Comparison of ENCODE assay signal across 11 mouse cellular contexts in genomic region chr11:102580034-102580330, GRCm38 (mm10). TPM values are rescaled to one million over a fixed set of nuclear protein-coding genes. Genes with fewer than 3 reads are reported as not detected.
DNase-seq lines count a peak whose midpoint lies in the region; ATAC-seq and TF ChIP-seq lines count a peak whose summit lies in the region.
"Had no signal": no experiment of that assay in that cellular context is flagged by ENCODE, and none has a peak within 500 bp of the region (broad histone marks: within the 10 kb centered on the region; RNA-seq: fewer than 3 reads in every experiment).

No protein-coding gene starts in this region.

- no peak for TF ChIP-seq CTCF in lung, embryonic 14.5 days (IDR thresholded peaks at IDR 0.05; ENCODE audit: low read depth)
- TF ChIP-seq CTCF in lung, adult 2 months (IDR thresholded peaks at IDR 0.05; ENCODE audit: insufficient read depth, low read length) = no peak

- peaks cover 30% of the 10 kb centered on the region for H3K4me1 ChIP-seq in lung, embryonic 14.5 days (ENCODE audit: insufficient read depth)
- H3K4me1 ChIP-seq in lung, adult 2 months (ENCODE audit: control insufficient read depth, insufficient read depth, low read length) = peaks cover 7% of the 10 kb centered on the region; the same call in 1 of the 2 replicates
- H3K4me1 ChIP-seq in forebrain, embryonic 12.5 days = peaks cover 56% of the 10 kb centered on the region
- H3K4me1 ChIP-seq in intestine, embryonic 15.5 days (replicated peaks) = peaks cover 24% of the 10 kb centered on the region
- H3K4me1 ChIP-seq in neural tube, embryonic 15.5 days = peaks cover 32% of the 10 kb centered on the region

- no peaks in the 10 kb centered on the region for H3K9me3 ChIP-seq in lung, embryonic 14.5 days (ENCODE audit: low read depth, low read length)
- H3K9me3 ChIP-seq in forebrain, embryonic 12.5 days = no peaks in the 10 kb centered on the region
- H3K9me3 ChIP-seq in intestine, embryonic 15.5 days = no peaks in the 10 kb centered on the region
- no peaks in the 10 kb centered on the region for H3K9me3 ChIP-seq in neural tube, embryonic 15.5 days (replicated peaks)

- no peak for DNase-seq in lung, embryonic 14.5 days
- DNase-seq in lung, adult 2 months = no peak
- no peak for DNase-seq in thymus, postnatal 10 days (ENCODE audit: low spot score in 2 of 2)
- no peak for DNase-seq in right cerebral cortex, postnatal 4 days
- no peak for DNase-seq in frontal cortex, postnatal 14 days (ENCODE audit: low spot score in 2 of 2)
- DNase-seq: kidney, adult 8-10 months had no signal

- 47% methylated on average over 3 of the region's 3 CpGs for WGBS in lung, embryonic 14.5 days
- WGBS in lung, adult 2 months = 47% methylated on average over 3 of the region's 3 CpGs
- WGBS in forebrain, embryonic 12.5 days = 9% methylated on average over 3 of the region's 3 CpGs
- 66% methylated on average over 3 of the region's 3 CpGs for WGBS in intestine, embryonic 15.5 days
- 28% methylated on average over 3 of the region's 3 CpGs for WGBS in neural tube, embryonic 15.5 days

- H3K4me3 ChIP-seq in lung, embryonic 14.5 days (ENCODE audit: low read depth, low read length) = peak overlapping the region; percentile 32
- H3K4me3 ChIP-seq in lung, adult 2 months (replicated peaks; ENCODE audit: extremely low read depth, low read depth, low read length) = no peak overlapping the region
- H3K4me3 ChIP-seq in forebrain, embryonic 12.5 days (replicated peaks) = peak overlapping the region; percentile 25; the same call in 1 of the 2 replicates
- peak overlapping the region; percentile 32 for H3K4me3 ChIP-seq in intestine, embryonic 15.5 days (replicated peaks)
- H3K4me3 ChIP-seq in neural tube, embryonic 15.5 days (replicated peaks) = no peak overlapping the region

- peak overlapping the region; percentile 61 for H3K4me2 ChIP-seq in lung, embryonic 14.5 days
- H3K4me2 ChIP-seq in forebrain, embryonic 12.5 days = peak overlapping the region; percentile 49; the same call in 1 of the 2 replicates
- peak overlapping the region; percentile 59 for H3K4me2 ChIP-seq in intestine, embryonic 15.5 days (replicated peaks)
- peak overlapping the region; percentile 51; the same call in 1 of the 2 replicates for H3K4me2 ChIP-seq in neural tube, embryonic 15.5 days

- no peak for ATAC-seq in lung, embryonic 14.5 days (ENCODE audit: insufficient read depth)
- ATAC-seq in forebrain, embryonic 12.5 days (ENCODE audit: low FRiP score) = no peak
- ATAC-seq in intestine, embryonic 15.5 days = no peak
- no peak for ATAC-seq in neural tube, embryonic 15.5 days (ENCODE audit: low FRiP score)

- TF ChIP-seq POLR2A in lung, adult 2 months (IDR thresholded peaks at IDR 0.05; ENCODE audit: borderline replicate concordance, extremely low read depth, low read depth, low read length) = no peak

- no peaks in the 10 kb centered on the region for H3K27me3 ChIP-seq in lung, embryonic 14.5 days (ENCODE audit: insufficient read depth, low read length)
- peaks cover 5% of the 10 kb centered on the region; the same call in 1 of the 2 replicates for H3K27me3 ChIP-seq in forebrain, embryonic 12.5 days
- no peaks in the 10 kb centered on the region for H3K27me3 ChIP-seq in intestine, embryonic 15.5 days (replicated peaks)
- peaks cover 5% of the 10 kb centered on the region; the same call in 1 of the 2 replicates for H3K27me3 ChIP-seq in neural tube, embryonic 15.5 days (replicated peaks)

- H3K9ac ChIP-seq in lung, embryonic 14.5 days = peak overlapping the region; percentile 56
- H3K9ac ChIP-seq in forebrain, embryonic 12.5 days = 0 out of 2 replicates have a peak overlapping the region, but pooled peaks have one; percentile 27
- H3K9ac ChIP-seq in intestine, embryonic 15.5 days = peak overlapping the region; percentile 43
- H3K9ac ChIP-seq in neural tube, embryonic 15.5 days (replicated peaks) = no peak overlapping the region

- H3K36me3 ChIP-seq in lung, embryonic 14.5 days (ENCODE audit: insufficient read depth) = no peaks in the 10 kb centered on the region
- H3K36me3 ChIP-seq in forebrain, embryonic 12.5 days (replicated peaks) = no peaks in the 10 kb centered on the region
- H3K36me3 ChIP-seq in intestine, embryonic 15.5 days = no peaks in the 10 kb centered on the region
- no peaks in the 10 kb centered on the region for H3K36me3 ChIP-seq in neural tube, embryonic 15.5 days

- peak overlapping the region; percentile 93 for H3K27ac ChIP-seq in lung, embryonic 14.5 days (ENCODE audit: low read depth)
- peak overlapping the region; percentile 93 for H3K27ac ChIP-seq in forebrain, embryonic 12.5 days
- peak overlapping the region; percentile 94 for H3K27ac ChIP-seq in intestine, embryonic 15.5 days
- H3K27ac ChIP-seq in neural tube, embryonic 15.5 days (replicated peaks) = peak overlapping the region; percentile 75

RNA-seq across cellular contexts. Expression of gene Gm11627, which starts 0.7 kb away (rescaled TPM):
- 14.3 and 15.3 TPM in 2 replicates for polyA plus RNA-seq in lung, embryonic 14.5 days (2014; fragmentation: Nextera tagmentation; extraction: Ambion mirVana)
- polyA plus RNA-seq in lung, adult 2 months (2012; rRNA removed) = 2.4 and 2.5 TPM in 2 replicates
- polyA plus RNA-seq in forebrain, embryonic 12.5 days (2016; fragmentation: Nextera tagmentation; extraction: Ambion mirVana) = 11.7 and 12.5 TPM in 2 replicates
- polyA plus RNA-seq in intestine, embryonic 15.5 days (2015; fragmentation: Nextera tagmentation; extraction: Ambion mirVana) = 12.0 and 14.5 TPM in 2 replicates
- 6.6 and 7.1 TPM in 2 replicates for polyA plus RNA-seq in neural tube, embryonic 15.5 days (2015; fragmentation: Nextera tagmentation; extraction: Ambion mirVana)
- polyA plus RNA-seq: liver, adult 2 months; spleen, adult 2 months had no signal

RNA-seq across cellular contexts. Expression of gene Gpatch8, which starts 23.8 kb away (rescaled TPM):
- polyA plus RNA-seq in lung, embryonic 14.5 days (2014; fragmentation: Nextera tagmentation; extraction: Ambion mirVana) = 47.0 and 49.4 TPM in 2 replicates
- polyA plus RNA-seq in lung, adult 2 months (2012; rRNA removed) = 15.0 and 17.3 TPM in 2 replicates
- polyA plus RNA-seq in forebrain, embryonic 12.5 days (2016; fragmentation: Nextera tagmentation; extraction: Ambion mirVana) = 66.6 and 67.9 TPM in 2 replicates
- polyA plus RNA-seq in intestine, embryonic 15.5 days (2015; fragmentation: Nextera tagmentation; extraction: Ambion mirVana) = 41.7 and 43.1 TPM in 2 replicates
- polyA plus RNA-seq in neural tube, embryonic 15.5 days (2015; fragmentation: Nextera tagmentation; extraction: Ambion mirVana) = 68.2 and 71.6 TPM in 2 replicates

RNA-seq across cellular contexts. Expression of gene Fzd2, which starts 24.2 kb away (rescaled TPM):
- polyA plus RNA-seq in lung, embryonic 14.5 days (2014; fragmentation: Nextera tagmentation; extraction: Ambion mirVana) = 40.0 and 42.9 TPM in 2 replicates
- polyA plus RNA-seq in lung, adult 2 months (2012; rRNA removed) = 45.5 and 50.9 TPM in 2 replicates
- 42.2 and 42.3 TPM in 2 replicates for polyA plus RNA-seq in forebrain, embryonic 12.5 days (2016; fragmentation: Nextera tagmentation; extraction: Ambion mirVana)
- polyA plus RNA-seq in intestine, embryonic 15.5 days (2015; fragmentation: Nextera tagmentation; extraction: Ambion mirVana) = 15.6 and 15.9 TPM in 2 replicates
- polyA plus RNA-seq in neural tube, embryonic 15.5 days (2015; fragmentation: Nextera tagmentation; extraction: Ambion mirVana) = 8.0 and 10.8 TPM in 2 replicates

Comparison
In these comparisons a context has a peak if more than half of its experiments do, and no peak if none do; other contexts are left out.
1. H3K4me3 ChIP-seq: peak in lung, embryonic 14.5 days (single experiment), forebrain, embryonic 12.5 days (single experiment) and intestine, embryonic 15.5 days (single experiment); none in lung, adult 2 months (single experiment) and neural tube, embryonic 15.5 days (single experiment).
2. Peak in every context shown above with its lines, with median percentiles within 50 percentile points of each other: H3K27ac ChIP-seq and H3K4me2 ChIP-seq.